Mouse (Mus musculus): ENCODE measurements at regions not wholly inside any gene's neighbourhood (a gene's known extent, or its start where the extent isn't known, plus 50 kb on each side); places are given as distances from the start of the nearest gene placed in this dataset.

- H3K4me2 ChIP-seq (ENCODE audit: low read depth), result no peak overlapping the region
- H3K36me3 ChIP-seq (ENCODE audit: control insufficient read depth, insufficient read depth), result no peaks in the 10 kb centered on the region
- no peak overlapping the region for H3ac ChIP-seq (ENCODE audit: control insufficient read depth, insufficient read length)
- H3K27me3 ChIP-seq (ENCODE audit: control insufficient read depth, insufficient read depth, insufficient read length), result no peaks in the 10 kb centered on the region
- no peak overlapping the region for H3K4me3 ChIP-seq
- no peaks in the 10 kb centered on the region for H3K79me2 ChIP-seq (ENCODE audit: control insufficient read depth, insufficient read depth)
- no peak for TF ChIP-seq SRF (IDR thresholded peaks at IDR 0.05; ENCODE audit: control insufficient read depth, insufficient read length, low read depth)
- TF ChIP-seq POLR2A (IDR thresholded peaks at IDR 0.05; ENCODE audit: insufficient read length, low read depth), result no peak
- TF ChIP-seq USF1 (IDR thresholded peaks at IDR 0.05; ENCODE audit: low read depth), result no peak
- no peak for TF ChIP-seq CEBPB (IDR thresholded peaks at IDR 0.05; ENCODE audit: insufficient read depth, poor library complexity, severe bottlenecking)
- no peak for TF ChIP-seq TCF12 (IDR thresholded peaks at IDR 0.05; ENCODE audit: insufficient read depth, poor library complexity, severe bottlenecking)
- no peak for TF ChIP-seq MAX (IDR thresholded peaks at IDR 0.05; ENCODE audit: low read depth)
- TF ChIP-seq E2F4 (IDR thresholded peaks at IDR 0.05; ENCODE audit: insufficient read depth), result no peak
- no peak for TF ChIP-seq MYOD1 (IDR thresholded peaks at IDR 0.05; ENCODE audit: control insufficient read depth in 1 of 3, insufficient read length in 2 of 3, low read depth in 2 of 3)
- TF ChIP-seq REST (IDR thresholded peaks at IDR 0.05; ENCODE audit: insufficient read depth, insufficient read length), result no peak
- no peak for TF ChIP-seq POLR2AphosphoS2 (IDR thresholded peaks at IDR 0.05; ENCODE audit: insufficient read length, low read depth)
- no peak for TF ChIP-seq TCF3 (IDR thresholded peaks at IDR 0.05; ENCODE audit: insufficient read length, low read depth)
- TF ChIP-seq MYOG (IDR thresholded peaks at IDR 0.05; ENCODE audit: control insufficient read depth in 1 of 3, insufficient read depth in 1 of 3, insufficient read length in 2 of 3, low read depth in 2 of 3), result no peak
These were observed 132.3 kb upstream of the Fbxo11 start for GRCm38 (mm10) chr17:88197381-88197780.

- no peaks in the 10 kb centered on the region for H3K27me3 ChIP-seq (ENCODE audit: control insufficient read depth, insufficient read depth, insufficient read length)
- no peak overlapping the region for H3K4me3 ChIP-seq
- no peak overlapping the region for H3K4me2 ChIP-seq (ENCODE audit: low read depth)
- no peaks in the 10 kb centered on the region for H3K36me3 ChIP-seq (ENCODE audit: control insufficient read depth, insufficient read depth)
- TF ChIP-seq REST (IDR thresholded peaks at IDR 0.05; ENCODE audit: insufficient read depth, insufficient read length), result no peak
- H3ac ChIP-seq (ENCODE audit: control insufficient read depth, insufficient read length), result no peak overlapping the region
- no peaks in the 10 kb centered on the region for H3K79me2 ChIP-seq (ENCODE audit: control insufficient read depth, insufficient read depth)
These were observed 136.3 kb upstream of the Fbxo11 start for GRCm38 (mm10) chr17:88201249-88201970.

GRCm38 (mm10) chr17:88202214-88202613, 137.1 kb upstream of the Fbxo11 start:
- H3K27me3 ChIP-seq (ENCODE audit: control insufficient read depth, insufficient read depth, insufficient read length), result no peaks in the 10 kb centered on the region
- TF ChIP-seq TCF3 (IDR thresholded peaks at IDR 0.05; ENCODE audit: insufficient read length, low read depth) (no peak), MYOG (IDR thresholded peaks at IDR 0.05; ENCODE audit: control insufficient read depth in 1 of 3, insufficient read depth in 1 of 3, insufficient read length in 2 of 3, low read depth in 2 of 3) (no peak), REST (IDR thresholded peaks at IDR 0.05; ENCODE audit: insufficient read depth, insufficient read length) (no peak), MYOD1 (IDR thresholded peaks at IDR 0.05; ENCODE audit: control insufficient read depth in 1 of 3, insufficient read length in 2 of 3, low read depth in 2 of 3) (no peak), SRF (IDR thresholded peaks at IDR 0.05; ENCODE audit: control insufficient read depth, insufficient read length, low read depth) (no peak), TCF12 (IDR thresholded peaks at IDR 0.05; ENCODE audit: insufficient read depth, poor library complexity, severe bottlenecking) (no peak), POLR2AphosphoS2 (IDR thresholded peaks at IDR 0.05; ENCODE audit: insufficient read length, low read depth) (no peak), POLR2A (IDR thresholded peaks at IDR 0.05; ENCODE audit: insufficient read length, low read depth) (no peak), USF1 (IDR thresholded peaks at IDR 0.05; ENCODE audit: low read depth) (no peak), E2F4 (IDR thresholded peaks at IDR 0.05; ENCODE audit: insufficient read depth) (no peak), MAX (IDR thresholded peaks at IDR 0.05; ENCODE audit: low read depth) (no peak), CEBPB (IDR thresholded peaks at IDR 0.05; ENCODE audit: insufficient read depth, poor library complexity, severe bottlenecking) (no peak)
- H3K79me2 ChIP-seq (ENCODE audit: control insufficient read depth, insufficient read depth), result no peaks in the 10 kb centered on the region
- no peak overlapping the region for H3K4me3 ChIP-seq
- H3K36me3 ChIP-seq (ENCODE audit: control insufficient read depth, insufficient read depth), result no peaks in the 10 kb centered on the region
- H3ac ChIP-seq (ENCODE audit: control insufficient read depth, insufficient read length), result no peak overlapping the region
- no peak overlapping the region for H3K4me2 ChIP-seq (ENCODE audit: low read depth)

- H3K79me2 ChIP-seq (ENCODE audit: control insufficient read depth, insufficient read depth), result no peaks in the 10 kb centered on the region
- TF ChIP-seq SRF (IDR thresholded peaks at IDR 0.05; ENCODE audit: control insufficient read depth, insufficient read length, low read depth) (no peak), MAX (IDR thresholded peaks at IDR 0.05; ENCODE audit: low read depth) (no peak), MYOD1 (IDR thresholded peaks at IDR 0.05; ENCODE audit: control insufficient read depth in 1 of 3, insufficient read length in 2 of 3, low read depth in 2 of 3) (no peak), POLR2AphosphoS2 (IDR thresholded peaks at IDR 0.05; ENCODE audit: insufficient read length, low read depth) (no peak), E2F4 (IDR thresholded peaks at IDR 0.05; ENCODE audit: insufficient read depth) (no peak)
- H3K27me3 ChIP-seq (ENCODE audit: control insufficient read depth, insufficient read depth, insufficient read length), result no peaks in the 10 kb centered on the region
- H3K36me3 ChIP-seq (ENCODE audit: control insufficient read depth, insufficient read depth), result no peaks in the 10 kb centered on the region
- no peak overlapping the region for H3K4me3 ChIP-seq
- H3K4me2 ChIP-seq (ENCODE audit: low read depth), result no peak overlapping the region
- H3ac ChIP-seq (ENCODE audit: control insufficient read depth, insufficient read length), result no peak overlapping the region
These were observed 144.5 kb upstream of the Fbxo11 start for GRCm38 (mm10) chr17:88209565-88209964.

GRCm38 (mm10) chr17:88212121-88212520, 147.0 kb upstream of the Fbxo11 start:
- Histone ChIP-seq H3K36me3 (ENCODE audit: control insufficient read depth, insufficient read depth) (no peaks in the 10 kb centered on the region), H3K4me3 (no peak overlapping the region), H3K4me2 (ENCODE audit: low read depth) (no peak overlapping the region), H3K79me2 (ENCODE audit: control insufficient read depth, insufficient read depth) (no peaks in the 10 kb centered on the region), H3K27me3 (ENCODE audit: control insufficient read depth, insufficient read depth, insufficient read length) (no peaks in the 10 kb centered on the region), H3ac (ENCODE audit: control insufficient read depth, insufficient read length) (no peak overlapping the region)
- TF ChIP-seq E2F4 (IDR thresholded peaks at IDR 0.05; ENCODE audit: insufficient read depth), result no peak
- no peak for TF ChIP-seq USF1 (IDR thresholded peaks at IDR 0.05; ENCODE audit: low read depth)
- no peak for TF ChIP-seq CEBPB (IDR thresholded peaks at IDR 0.05; ENCODE audit: insufficient read depth, poor library complexity, severe bottlenecking)
- no peak for TF ChIP-seq TCF12 (IDR thresholded peaks at IDR 0.05; ENCODE audit: insufficient read depth, poor library complexity, severe bottlenecking)
- TF ChIP-seq POLR2A (IDR thresholded peaks at IDR 0.05; ENCODE audit: insufficient read length, low read depth), result no peak
- no peak for TF ChIP-seq TCF3 (IDR thresholded peaks at IDR 0.05; ENCODE audit: insufficient read length, low read depth)
- no peak for TF ChIP-seq POLR2AphosphoS2 (IDR thresholded peaks at IDR 0.05; ENCODE audit: insufficient read length, low read depth)
- no peak for TF ChIP-seq SRF (IDR thresholded peaks at IDR 0.05; ENCODE audit: control insufficient read depth, insufficient read length, low read depth)
- no peak for TF ChIP-seq MAX (IDR thresholded peaks at IDR 0.05; ENCODE audit: low read depth)
- TF ChIP-seq MYOG (IDR thresholded peaks at IDR 0.05; ENCODE audit: control insufficient read depth in 1 of 3, insufficient read depth in 1 of 3, insufficient read length in 2 of 3, low read depth in 2 of 3), result no peak
- no peak for TF ChIP-seq REST (IDR thresholded peaks at IDR 0.05; ENCODE audit: insufficient read depth, insufficient read length)

Data from myocyte (in vitro differentiated cells).